Mouse (Mus musculus) neural tube, embryonic 15.5 days (tissue): Measurements from ENCODE around the gene Xcl1. TPM values are rescaled to one million over a fixed set of nuclear protein-coding genes. Genes with fewer than 3 reads are reported as not detected.

Experiments
- ATAC-seq: fragments of 200-750 bp; cut with Nextera tagmentation; 2 replicates; pipeline ENCODE4 v1.8.0; 2017; ENCODE audit warnings: mild to moderate bottlenecking, moderate TSS enrichment, moderate library complexity; ENCODE audit not compliant: low FRiP score
- H3K27ac ChIP-seq: fragments of 300-500 bp; sonication (generic); replicated peaks from 2 replicates; pipeline ENCODE4 v1.5.1; 2015; ENCODE audit warnings: mild to moderate bottlenecking, inconsistent platforms
- H3K27me3 ChIP-seq: fragments of 300-500 bp; sonication (generic); replicated peaks from 2 replicates; pipeline ENCODE4 v1.6.1; 2015; ENCODE audit warnings: inconsistent platforms
- H3K36me3 ChIP-seq: fragments of 300-500 bp; sonication (generic); 2 replicates; pipeline ENCODE4 v1.6.1; 2015; ENCODE audit warnings: inconsistent platforms
- H3K4me1 ChIP-seq: fragments of 300-500 bp; sonication (generic); 2 replicates; pipeline ENCODE4 v1.6.1; 2015; ENCODE audit warnings: inconsistent platforms
- H3K4me2 ChIP-seq: fragments of 300-500 bp; sonication (generic); 2 replicates; pipeline ENCODE4 v1.6.1; 2015; ENCODE audit warnings: inconsistent platforms, mild to moderate bottlenecking, moderate library complexity
- H3K4me3 ChIP-seq: fragments of 300-500 bp; sonication (generic); replicated peaks from 2 replicates; pipeline ENCODE4 v1.5.1; 2015; ENCODE audit warnings: mild to moderate bottlenecking, inconsistent platforms
- H3K9ac ChIP-seq: fragments of 300-500 bp; sonication (generic); replicated peaks from 2 replicates; pipeline ENCODE4 v1.6.1; 2015; ENCODE audit warnings: mild to moderate bottlenecking, inconsistent platforms
- H3K9me3 ChIP-seq: fragments of 300-500 bp; sonication (generic); replicated peaks from 2 replicates; pipeline ENCODE4 v1.6.1; 2016; ENCODE audit warnings: inconsistent platforms
- WGBS: fragments of 180-500 bp; shearing (Covaris S2); methylation state at CpG from one replicate; pipeline ENCODE4 v1.1.7; 2015; ENCODE audit warnings: mixed read lengths; 5-methylcytosine and 5-hydroxymethylcytosine counted together
- polyA plus RNA-seq: library from polyadenylated mRNA; unstranded; fragments of >200 nt; fragmentation: Nextera tagmentation; extraction: Ambion mirVana; gene quantifications from 2 replicates; pipeline ENCODE4 v1.2.1, GENCODE M21; 2015

Xcl1 gene
- polyA plus RNA-seq, 1 experiment from 2014 or later, result not detected

DNA sequence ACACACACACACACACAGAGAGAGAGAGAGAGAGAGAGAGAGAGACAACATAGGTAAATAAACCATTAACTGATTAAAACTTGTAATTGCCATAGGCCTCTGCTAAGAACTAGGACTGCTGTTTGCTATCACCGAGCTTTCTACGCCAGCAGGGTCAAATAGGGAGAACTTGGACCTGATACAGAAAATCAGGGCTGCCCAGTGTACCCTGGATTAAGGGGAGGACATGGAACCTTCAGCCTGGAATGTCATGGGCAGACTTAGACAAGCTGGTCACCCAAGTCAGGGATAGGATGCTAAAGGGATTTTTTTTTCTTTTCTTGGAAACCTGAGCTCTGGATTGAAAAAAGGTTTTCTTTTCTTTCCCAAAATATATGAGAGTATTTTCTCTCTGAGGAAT lies 35.1 kb downstream of the Xcl1 start:
- WGBS, result 78% methylated on average over 2 of the region's 2 CpGs
- no peak for ATAC-seq
- H3K4me2 ChIP-seq, result no peak overlapping the region
- H3K36me3 ChIP-seq, result no peaks in the 10 kb centered on the region
- H3K4me3 ChIP-seq, result no peak overlapping the region
- H3K9ac ChIP-seq, result no peak overlapping the region
- H3K4me1 ChIP-seq, result peaks cover 25% of the 10 kb centered on the region
- no peak overlapping the region; the same call in 1 of the 2 replicates for H3K27ac ChIP-seq
- no peaks in the 10 kb centered on the region for H3K27me3 ChIP-seq
- no peaks in the 10 kb centered on the region for H3K9me3 ChIP-seq

- H3K9me3 ChIP-seq, result no peaks in the 10 kb centered on the region
- peak; percentile 30; the same call in 1 of the 2 replicates for ATAC-seq
- no peaks in the 10 kb centered on the region for H3K27me3 ChIP-seq
- WGBS, result 19% methylated on average over 7 of the region's 7 CpGs
- peak overlapping the region; percentile 73 for H3K9ac ChIP-seq
- peak overlapping the region; percentile 79 for H3K4me2 ChIP-seq
- peak overlapping the region; percentile 52 for H3K4me3 ChIP-seq
- peaks cover 25% of the 10 kb centered on the region for H3K4me1 ChIP-seq
- peak overlapping the region; percentile 95 for H3K27ac ChIP-seq
- H3K36me3 ChIP-seq, result no peaks in the 10 kb centered on the region
Measured at GRCm38 (mm10) chr1:164899506-164899905, 35.8 kb downstream of the Xcl1 start.

DNA sequence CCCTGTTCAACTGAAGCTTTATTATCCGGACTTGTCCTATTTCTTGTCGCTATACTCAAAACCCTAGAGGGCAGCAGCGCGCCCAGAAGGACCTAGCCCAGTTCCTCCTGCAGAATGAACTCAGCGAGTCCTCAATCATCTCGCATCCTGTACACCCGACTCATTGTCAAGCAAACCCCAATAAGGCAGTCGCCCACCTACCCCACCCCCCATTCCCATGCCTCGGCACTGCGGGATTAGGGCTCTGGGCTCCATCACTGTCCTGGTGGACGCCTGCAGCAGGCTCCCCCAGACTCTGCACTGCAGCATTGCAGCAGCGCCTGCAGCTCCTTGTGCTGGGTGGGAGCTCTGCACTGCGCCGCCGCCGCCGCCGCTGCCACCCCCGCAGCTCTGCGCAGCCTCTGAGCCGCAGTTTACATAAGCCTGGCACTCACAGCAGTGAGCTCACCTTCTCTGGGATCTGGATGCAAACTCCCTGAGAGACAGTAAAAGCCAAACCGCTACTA lies 36.4 kb downstream of the Xcl1 start:
- H3K9ac ChIP-seq, result peak overlapping the region; percentile 73
- peak overlapping the region; percentile 79 for H3K4me2 ChIP-seq
- peaks cover 25% of the 10 kb centered on the region for H3K4me1 ChIP-seq
- peak overlapping the region; percentile 95 for H3K27ac ChIP-seq
- H3K27me3 ChIP-seq, result no peaks in the 10 kb centered on the region
- peak overlapping the region; percentile 52 for H3K4me3 ChIP-seq
- H3K9me3 ChIP-seq, result no peaks in the 10 kb centered on the region
- WGBS, result under 1% methylated on average over 22 of the region's 22 CpGs
- ATAC-seq, result peak; percentile 98
- no peaks in the 10 kb centered on the region for H3K36me3 ChIP-seq

- H3K9me3 ChIP-seq, result no peaks in the 10 kb centered on the region
- 32% methylated on average over 5 of the region's 5 CpGs for WGBS
- H3K4me2 ChIP-seq, result no peak overlapping the region
- no peaks in the 10 kb centered on the region for H3K36me3 ChIP-seq
- peaks cover 25% of the 10 kb centered on the region for H3K4me1 ChIP-seq
- ATAC-seq, result no peak
- no peak overlapping the region for H3K9ac ChIP-seq
- H3K27me3 ChIP-seq, result no peaks in the 10 kb centered on the region
- H3K27ac ChIP-seq, result no peak overlapping the region; the same call in 1 of the 2 replicates
- H3K4me3 ChIP-seq, result no peak overlapping the region
Measured at GRCm38 (mm10) chr1:164897163-164897817, 38.0 kb downstream of the Xcl1 start.

- 46% methylated on average over 16 of the region's 16 CpGs for WGBS
- no peak for ATAC-seq
Measured at GRCm38 (mm10) chr1:164896211-164897145, 38.8 kb downstream of the Xcl1 start.

DNA sequence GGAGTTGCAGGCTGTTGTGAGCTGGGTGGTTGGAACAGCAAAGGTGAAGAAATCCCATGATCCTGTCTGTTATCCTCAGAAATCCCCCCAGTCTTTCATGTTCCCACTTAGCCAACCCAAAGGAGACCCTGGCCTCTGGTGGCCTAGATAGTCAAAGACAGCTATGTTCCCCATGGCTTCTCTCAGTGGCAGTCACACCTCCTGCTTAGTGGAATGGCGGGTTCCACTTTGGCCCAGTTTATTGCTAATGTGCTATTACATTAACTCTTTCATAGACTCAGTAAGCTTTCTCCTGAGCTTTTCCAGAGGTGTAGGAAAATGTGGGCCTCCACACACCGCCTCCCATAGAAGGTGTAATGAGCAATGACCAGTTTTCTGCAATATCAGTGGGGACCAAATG lies 39.5 kb downstream of the Xcl1 start:
- Histone ChIP-seq H3K9ac (no peak overlapping the region), H3K27ac (no peak overlapping the region), H3K9me3 (no peaks in the 10 kb centered on the region), H3K27me3 (no peaks in the 10 kb centered on the region), H3K4me1 (peaks cover 25% of the 10 kb centered on the region), H3K36me3 (no peaks in the 10 kb centered on the region), H3K4me2 (no peak overlapping the region), H3K4me3 (no peak overlapping the region)
- no peak for ATAC-seq
- WGBS, result 59% methylated on average over 2 of the region's 2 CpGs

More at GRCm38 (mm10) chr1:164896211-164897145, 38.8 kb downstream of the Xcl1 start:
- no peaks in the 10 kb centered on the region for H3K9me3 ChIP-seq
- H3K4me2 ChIP-seq, result no peak overlapping the region
- H3K36me3 ChIP-seq, result no peaks in the 10 kb centered on the region
- peaks cover 25% of the 10 kb centered on the region for H3K4me1 ChIP-seq
- no peak overlapping the region for H3K9ac ChIP-seq
- H3K4me3 ChIP-seq, result no peak overlapping the region
- peak overlapping the region; percentile 15; the same call in 1 of the 2 replicates for H3K27ac ChIP-seq
- no peaks in the 10 kb centered on the region for H3K27me3 ChIP-seq

DNA sequence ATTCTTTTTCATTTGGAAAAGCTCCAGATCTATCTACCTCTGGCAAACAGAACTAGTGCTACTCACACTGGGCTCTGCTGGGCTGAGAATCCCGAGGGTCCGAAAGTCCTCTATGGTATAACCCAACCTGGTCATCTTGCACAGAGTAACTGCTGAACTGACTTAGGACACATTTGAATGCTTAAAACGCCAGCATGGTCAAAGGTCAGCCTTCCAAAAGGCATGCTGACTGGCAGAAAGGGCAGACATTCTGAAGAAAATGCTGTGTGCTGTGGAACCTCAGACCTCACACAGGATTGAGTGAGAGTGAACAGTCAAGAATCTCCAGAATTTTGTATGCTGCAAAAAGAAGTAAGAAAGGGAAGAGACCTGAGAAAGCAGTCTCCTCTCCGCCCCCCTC lies 45.0 kb downstream of the Xcl1 start:
- Histone ChIP-seq H3K27ac (no peak overlapping the region), H3K27me3 (no peaks in the 10 kb centered on the region), H3K36me3 (no peaks in the 10 kb centered on the region), H3K9ac (no peak overlapping the region), H3K4me1 (no peaks in the 10 kb centered on the region), H3K4me2 (no peak overlapping the region), H3K4me3 (no peak overlapping the region), H3K9me3 (no peaks in the 10 kb centered on the region)
- ATAC-seq, result no peak
- WGBS, result 88% methylated on average over 4 of the region's 4 CpGs

GRCm38 (mm10) chr1:164888563-164888962 lies 46.8 kb downstream of the Xcl1 start:
- H3K27me3 ChIP-seq, result no peaks in the 10 kb centered on the region
- 78% methylated on average over 6 of the region's 6 CpGs for WGBS
- no peak for ATAC-seq
- no peak overlapping the region for H3K4me2 ChIP-seq
- no peaks in the 10 kb centered on the region for H3K36me3 ChIP-seq
- H3K27ac ChIP-seq, result no peak overlapping the region
- H3K4me1 ChIP-seq, result no peaks in the 10 kb centered on the region
- no peak overlapping the region for H3K4me3 ChIP-seq
- no peaks in the 10 kb centered on the region for H3K9me3 ChIP-seq
- H3K9ac ChIP-seq, result no peak overlapping the region

GRCm38 (mm10) chr1:164887775-164888174 lies 47.6 kb downstream of the Xcl1 start:
- Histone ChIP-seq H3K4me1 (no peaks in the 10 kb centered on the region), H3K9ac (no peak overlapping the region), H3K36me3 (no peaks in the 10 kb centered on the region), H3K27me3 (no peaks in the 10 kb centered on the region), H3K4me3 (no peak overlapping the region), H3K27ac (no peak overlapping the region), H3K9me3 (no peaks in the 10 kb centered on the region), H3K4me2 (no peak overlapping the region)
- WGBS, result 88% methylated on average over 2 of the region's 2 CpGs
- ATAC-seq, result no peak

DNA sequence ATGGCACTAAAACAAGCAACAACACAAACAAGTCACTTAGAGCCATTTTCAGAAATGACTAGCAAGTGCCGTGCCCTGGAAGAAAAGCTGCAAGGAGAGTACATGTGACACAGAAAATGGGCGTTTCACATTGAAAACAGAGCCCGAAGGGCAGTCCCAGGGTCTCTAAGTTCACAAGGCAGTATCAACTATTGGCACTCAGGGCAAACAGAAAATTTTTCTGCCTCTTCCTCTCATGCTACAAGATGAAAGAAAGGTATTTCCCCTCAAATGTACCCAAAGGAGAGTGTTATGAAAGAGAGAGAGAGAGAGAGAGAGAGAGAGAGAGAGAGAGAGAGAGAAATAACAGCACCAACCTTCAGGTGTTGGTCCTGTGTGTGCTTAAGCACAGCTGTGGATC lies 53.4 kb downstream of the Xcl1 start:
- no peak for ATAC-seq
- H3K27ac ChIP-seq, result no peak overlapping the region
- H3K4me2 ChIP-seq, result no peak overlapping the region
- no peak overlapping the region for H3K9ac ChIP-seq
- H3K4me1 ChIP-seq, result no peaks in the 10 kb centered on the region
- no peak overlapping the region for H3K4me3 ChIP-seq
- no peaks in the 10 kb centered on the region for H3K36me3 ChIP-seq
- H3K27me3 ChIP-seq, result no peaks in the 10 kb centered on the region
- 67% methylated on average over 3 of the region's 3 CpGs for WGBS
- no peaks in the 10 kb centered on the region for H3K9me3 ChIP-seq
